Mouse (Mus musculus) megakaryocyte, embryonic 14.5 days (primary cell): ENCODE measurements around the gene Fam81b.

Experiments
- FLI1 ChIP-seq: IDR thresholded peaks from 2 replicates; pipeline ENCODE4 v1.6.1; 2012; ENCODE audit warnings: low read length, inconsistent platforms, mixed read lengths
- GATA1 ChIP-seq: IDR thresholded peaks from 3 replicates; pipeline ENCODE4 v1.6.1; 2012; ENCODE audit warnings: mixed read lengths, low read length, inconsistent platforms, borderline replicate concordance

DNA sequence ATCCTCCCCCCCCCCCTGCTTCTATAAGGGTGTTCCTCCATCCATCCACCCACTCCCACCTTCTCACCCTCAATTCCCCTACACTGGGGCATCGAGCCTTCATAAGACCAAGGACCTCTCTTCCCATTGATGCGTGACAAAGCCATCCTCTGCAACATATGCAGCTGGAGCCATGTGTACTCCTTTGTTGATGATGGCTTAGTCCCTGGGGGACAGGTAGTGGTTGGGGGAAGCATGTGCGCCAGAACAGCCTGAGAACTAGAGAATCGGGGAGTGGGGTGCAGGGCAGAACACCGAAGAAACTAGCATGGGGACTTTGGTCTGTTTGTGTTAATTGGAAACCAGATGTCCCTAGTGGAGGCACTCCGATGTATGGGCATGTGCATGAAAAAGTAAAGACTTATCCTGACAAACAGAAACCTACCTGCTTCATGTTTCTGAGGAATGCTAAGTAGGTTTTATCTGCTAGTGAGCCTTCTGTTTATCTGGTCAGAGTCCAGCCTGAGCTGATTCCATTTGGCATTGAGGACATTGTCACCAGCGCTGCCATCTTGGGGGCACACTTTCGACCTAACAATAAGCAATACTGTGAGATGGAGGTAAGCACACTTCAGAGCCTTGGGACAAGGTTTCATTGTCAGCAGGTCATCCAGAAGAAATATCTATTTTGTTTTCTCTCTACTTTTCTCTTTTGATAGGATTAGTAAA is 109.3 kb downstream of the Fam81b start:
- TF ChIP-seq GATA1: no peak
- TF ChIP-seq FLI1: no peak
